Mouse (Mus musculus) ZHBTc4 (cell line): Measurements from ENCODE around the gene Amn.

Experiments
- DNase-seq: peaks from one replicate; pipeline ENCODE4 v3.0.0-alpha.2; 2011; ENCODE audit warnings: low read depth, low spot score

Amn gene

GRCm38 (mm10) chr12:111323423-111323822 lies 52.5 kb downstream of the Amn start:
- DNase-seq: no peak

GRCm38 (mm10) chr12:111324536-111324935 lies 53.6 kb downstream of the Amn start:
- no peak for DNase-seq

- DNase-seq: no peak
These were observed 54.1 kb downstream of the Amn start for GRCm38 (mm10) chr12:111324949-111325348.

GRCm38 (mm10) chr12:111325744-111326424 lies 55.0 kb downstream of the Amn start:
- DNase-seq: no peak
